Mouse (Mus musculus) neural tube, embryonic 12.5 days (tissue): ENCODE measurements around the gene Tada3. TPM values are rescaled to one million over a fixed set of nuclear protein-coding genes. Genes with fewer than 3 reads are reported as not detected.

Source experiments
- ATAC-seq: fragments of 200-750 bp; cut with Nextera tagmentation; 2 replicates; pipeline ENCODE4 v1.8.0; 2017; ENCODE audit warnings: low read depth, mild to moderate bottlenecking, moderate TSS enrichment, moderate library complexity; ENCODE audit not compliant: low FRiP score
- H3K27ac ChIP-seq: fragments of 300-500 bp; sonication (generic); 2 replicates; pipeline ENCODE4 v1.5.1; 2016
- H3K27me3 ChIP-seq: fragments of 300-500 bp; sonication (generic); replicated peaks from 2 replicates; pipeline ENCODE4 v1.6.1; 2016; ENCODE audit warnings: mild to moderate bottlenecking
- H3K36me3 ChIP-seq: fragments of 300-500 bp; sonication (generic); 2 replicates; pipeline ENCODE4 v1.6.1; 2016; ENCODE audit warnings: mild to moderate bottlenecking
- H3K4me1 ChIP-seq: fragments of 300-500 bp; sonication (generic); 2 replicates; pipeline ENCODE4 v1.6.1; 2016
- H3K4me2 ChIP-seq: fragments of 300-500 bp; sonication (generic); replicated peaks from 2 replicates; pipeline ENCODE4 v1.6.1; 2016; ENCODE audit warnings: mild to moderate bottlenecking
- H3K4me3 ChIP-seq: fragments of 300-500 bp; sonication (generic); 2 replicates; pipeline ENCODE4 v1.5.1; 2016
- H3K9ac ChIP-seq: fragments of 300-500 bp; sonication (generic); 2 replicates; pipeline ENCODE4 v1.6.1; 2016; ENCODE audit warnings: mild to moderate bottlenecking
- H3K9me3 ChIP-seq: fragments of 300-500 bp; sonication (generic); 2 replicates; pipeline ENCODE4 v1.6.1; 2016; ENCODE audit warnings: mild to moderate bottlenecking
- WGBS: fragments of 180-500 bp; shearing (Covaris S2); methylation state at CpG from one replicate; pipeline ENCODE4 v1.1.7; 2016; 5-methylcytosine and 5-hydroxymethylcytosine counted together
- polyA plus RNA-seq: library from polyadenylated mRNA; unstranded; fragments of >200 nt; fragmentation: Nextera tagmentation; extraction: Ambion mirVana; gene quantifications from 2 replicates; pipeline ENCODE4 v1.2.1, GENCODE M21; 2016

Gene Tada3
- polyA plus RNA-seq, 1 experiment from 2014 or later = 62.4 TPM

- H3K4me1 ChIP-seq = no peaks in the 10 kb centered on the region
- ATAC-seq = no peak
- H3K9me3 ChIP-seq = no peaks in the 10 kb centered on the region
- no peak overlapping the region for H3K9ac ChIP-seq
- H3K4me2 ChIP-seq = no peak overlapping the region
- WGBS = 73% methylated on average over 4 of the region's 4 CpGs
- H3K27ac ChIP-seq = no peak overlapping the region
- H3K36me3 ChIP-seq = peaks cover 5% of the 10 kb centered on the region; the same call in 1 of the 2 replicates
- no peaks in the 10 kb centered on the region for H3K27me3 ChIP-seq
- H3K4me3 ChIP-seq = no peak overlapping the region
Measured at GRCm38 (mm10) chr6:113361476-113361875, 16.2 kb downstream of the Tada3 start.

DNA sequence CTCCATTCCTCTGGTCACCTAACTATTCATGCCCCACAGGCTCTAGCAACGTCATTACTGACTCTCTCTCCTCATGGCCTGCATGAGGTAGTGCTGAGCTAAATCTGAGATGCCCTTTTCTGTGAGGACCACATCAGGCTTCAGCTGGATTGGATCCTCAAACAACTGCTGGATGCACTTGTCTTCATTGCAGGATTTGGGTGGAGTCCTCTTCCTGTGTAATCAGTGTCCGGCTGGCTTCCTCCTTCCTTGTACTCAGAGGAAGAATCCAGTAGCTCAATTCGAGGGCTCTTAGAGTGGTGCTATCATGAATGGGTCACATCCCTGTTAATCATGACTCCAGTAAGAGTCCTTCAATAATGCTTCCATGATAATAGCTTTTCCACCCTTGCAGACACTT is 24.0 kb downstream of the Tada3 start:
- whole genome bisulfite sequencing = 78% methylated on average over 3 of the region's 3 CpGs
- ATAC-seq = no peak

DNA sequence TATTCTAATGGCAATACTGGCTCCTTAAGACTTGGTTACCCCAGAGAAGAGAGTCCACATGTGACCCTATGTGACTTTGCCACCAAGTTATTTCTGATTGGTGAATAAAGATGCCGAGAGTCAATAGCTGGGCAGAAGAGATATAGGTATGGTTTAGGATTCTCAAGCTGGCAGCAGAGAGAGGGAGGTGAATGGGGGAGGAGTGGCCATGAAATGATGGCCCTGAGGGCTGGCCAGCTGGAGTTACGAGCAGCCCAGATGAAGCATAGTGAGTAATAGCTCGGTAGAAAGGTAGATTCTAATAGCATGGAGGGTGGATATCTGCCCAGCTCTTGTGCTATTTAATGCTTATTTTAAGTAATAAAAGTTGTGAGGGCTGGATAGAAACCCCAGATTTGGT is 24.9 kb downstream of the Tada3 start:
- H3K27ac ChIP-seq = no peak overlapping the region
- 71% methylated on average over 3 of the region's 3 CpGs for whole genome bisulfite sequencing
- ATAC-seq = no peak

More for the DNA sequence above, 24.0 kb downstream of the Tada3 start:
- Histone ChIP-seq H3K4me3 (no peak overlapping the region), H3K9me3 (no peaks in the 10 kb centered on the region), H3K4me1 (no peaks in the 10 kb centered on the region), H3K36me3 (no peaks in the 10 kb centered on the region), H3K27me3 (no peaks in the 10 kb centered on the region), H3K9ac (no peak overlapping the region), H3K4me2 (no peak overlapping the region), H3K27ac (no peak overlapping the region)

GRCm38 (mm10) chr6:113351653-113352052 is 26.0 kb downstream of the Tada3 start:
- Histone ChIP-seq H3K4me1 (no peaks in the 10 kb centered on the region), H3K27me3 (no peaks in the 10 kb centered on the region), H3K27ac (no peak overlapping the region), H3K4me3 (no peak overlapping the region), H3K36me3 (no peaks in the 10 kb centered on the region), H3K9ac (no peak overlapping the region), H3K4me2 (no peak overlapping the region), H3K9me3 (no peaks in the 10 kb centered on the region)
- 69% methylated on average over 10 of the region's 10 CpGs for WGBS
- no peak for ATAC-seq

More for the DNA sequence above, 24.9 kb downstream of the Tada3 start:
- no peaks in the 10 kb centered on the region for H3K4me1 ChIP-seq
- H3K4me3 ChIP-seq = no peak overlapping the region
- H3K27me3 ChIP-seq = no peaks in the 10 kb centered on the region
- H3K9me3 ChIP-seq = no peaks in the 10 kb centered on the region
- H3K36me3 ChIP-seq = no peaks in the 10 kb centered on the region
- H3K4me2 ChIP-seq = no peak overlapping the region
- no peak overlapping the region for H3K9ac ChIP-seq

- WGBS = 86% methylated on average over 1 of the region's 1 CpGs
Measured at GRCm38 (mm10) chr6:113351161-113351560, 26.5 kb downstream of the Tada3 start.

GRCm38 (mm10) chr6:113350538-113350937 is 27.1 kb downstream of the Tada3 start:
- no peaks in the 10 kb centered on the region for H3K9me3 ChIP-seq

More at GRCm38 (mm10) chr6:113351161-113351560, 26.5 kb downstream of the Tada3 start:
- no peak overlapping the region for H3K4me3 ChIP-seq
- no peak overlapping the region for H3K27ac ChIP-seq
- H3K4me1 ChIP-seq = no peaks in the 10 kb centered on the region
- no peaks in the 10 kb centered on the region for H3K27me3 ChIP-seq
- H3K9me3 ChIP-seq = no peaks in the 10 kb centered on the region
- no peak overlapping the region for H3K4me2 ChIP-seq
- ATAC-seq = no peak
- no peaks in the 10 kb centered on the region for H3K36me3 ChIP-seq
- H3K9ac ChIP-seq = no peak overlapping the region

GRCm38 (mm10) chr6:113346897-113347296 is 30.8 kb downstream of the Tada3 start:
- Histone ChIP-seq H3K27me3 (no peaks in the 10 kb centered on the region), H3K4me1 (peaks cover 17% of the 10 kb centered on the region), H3K4me3 (no peak overlapping the region), H3K9ac (no peak overlapping the region), H3K9me3 (no peaks in the 10 kb centered on the region), H3K4me2 (no peak overlapping the region), H3K36me3 (no peaks in the 10 kb centered on the region), H3K27ac (no peak overlapping the region)
- 81% methylated on average over 4 of the region's 4 CpGs for WGBS
- no peak for ATAC-seq

More at GRCm38 (mm10) chr6:113350538-113350937, 27.1 kb downstream of the Tada3 start:
- H3K4me3 ChIP-seq = no peak overlapping the region
- H3K4me1 ChIP-seq = no peaks in the 10 kb centered on the region
- H3K36me3 ChIP-seq = no peaks in the 10 kb centered on the region
- ATAC-seq = no peak
- no peaks in the 10 kb centered on the region for H3K27me3 ChIP-seq
- H3K4me2 ChIP-seq = no peak overlapping the region
- no peak overlapping the region for H3K9ac ChIP-seq
- no peak overlapping the region for H3K27ac ChIP-seq

DNA sequence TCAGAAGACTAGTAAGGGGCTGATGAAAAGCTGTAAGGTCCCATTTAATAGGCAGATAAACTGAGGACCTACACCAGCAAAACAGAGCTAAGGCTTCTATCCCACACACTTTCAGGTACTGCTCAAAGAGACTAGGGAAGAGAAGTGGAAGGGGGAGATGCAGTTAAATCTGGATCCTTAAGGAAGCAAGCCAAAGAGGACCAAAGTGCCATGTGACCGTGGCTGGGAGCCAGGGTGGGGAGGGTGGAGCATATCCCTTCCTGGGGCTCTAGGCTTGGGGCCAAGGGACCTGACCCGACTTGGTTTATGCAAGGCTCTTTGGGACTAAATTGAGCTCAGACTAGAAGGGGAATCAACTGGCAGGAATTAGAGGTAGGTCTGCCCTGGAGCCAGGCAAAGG is 33.4 kb downstream of the Tada3 start:
- H3K36me3 ChIP-seq = peaks cover 8% of the 10 kb centered on the region; the same call in 1 of the 2 replicates
- peaks cover 17% of the 10 kb centered on the region for H3K4me1 ChIP-seq
- 0 out of 2 replicates have a peak, but pooled peaks have one; percentile 13 for ATAC-seq
- no peaks in the 10 kb centered on the region for H3K9me3 ChIP-seq
- H3K4me3 ChIP-seq = no peak overlapping the region
- WGBS = 65% methylated on average over 2 of the region's 2 CpGs
- H3K9ac ChIP-seq = no peak overlapping the region
- H3K27me3 ChIP-seq = no peaks in the 10 kb centered on the region
- H3K4me2 ChIP-seq = peak overlapping the region; percentile 72; the same call in 1 of the 2 replicates
- H3K27ac ChIP-seq = no peak overlapping the region

GRCm38 (mm10) chr6:113343177-113344092 is 34.2 kb downstream of the Tada3 start, which contains the start of gene Camk1:
Camk1 (minus strand) TSS chr6:113343984.
- Histone ChIP-seq H3K27me3 (no peaks in the 10 kb centered on the region), H3K4me2 (peak within 1 kb of the TSS; percentile 72), H3K27ac (no peak within 1 kb of the TSS), H3K36me3 (peaks cover 17% of the 10 kb centered on the region; the same call in 1 of the 2 replicates), H3K4me3 (peak within 1 kb of the TSS; percentile 51), H3K4me1 (peaks cover 17% of the 10 kb centered on the region), H3K9me3 (no peaks in the 10 kb centered on the region), H3K9ac (peak within 1 kb of the TSS; percentile 73)
- peak; percentile 83 for ATAC-seq
- WGBS = 17% methylated on average over 32 of the region's 32 CpGs

DNA sequence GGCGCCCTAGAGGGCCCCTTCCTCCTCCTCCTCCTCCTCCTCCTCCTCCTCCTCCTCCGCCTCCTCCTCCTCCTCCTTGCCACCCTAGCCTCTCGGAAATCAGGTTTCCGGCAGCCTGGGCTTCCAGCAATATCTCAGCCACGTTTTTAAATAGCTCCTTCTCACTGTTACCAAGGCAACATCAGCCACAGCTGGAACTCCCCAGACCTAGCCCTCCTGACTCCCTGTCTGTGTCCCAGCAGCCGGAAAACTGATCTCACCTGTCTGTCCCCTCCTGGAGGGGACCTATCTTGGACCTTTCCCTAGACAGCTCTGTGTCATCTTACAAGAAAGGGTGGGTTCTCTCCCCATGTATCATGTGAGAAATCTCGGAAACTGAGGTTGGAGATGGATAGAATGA is 35.4 kb downstream of the Tada3 start:
- peak overlapping the region; percentile 72 for H3K4me2 ChIP-seq
- H3K4me3 ChIP-seq = peak overlapping the region; percentile 0; the same call in 1 of the 2 replicates

DNA sequence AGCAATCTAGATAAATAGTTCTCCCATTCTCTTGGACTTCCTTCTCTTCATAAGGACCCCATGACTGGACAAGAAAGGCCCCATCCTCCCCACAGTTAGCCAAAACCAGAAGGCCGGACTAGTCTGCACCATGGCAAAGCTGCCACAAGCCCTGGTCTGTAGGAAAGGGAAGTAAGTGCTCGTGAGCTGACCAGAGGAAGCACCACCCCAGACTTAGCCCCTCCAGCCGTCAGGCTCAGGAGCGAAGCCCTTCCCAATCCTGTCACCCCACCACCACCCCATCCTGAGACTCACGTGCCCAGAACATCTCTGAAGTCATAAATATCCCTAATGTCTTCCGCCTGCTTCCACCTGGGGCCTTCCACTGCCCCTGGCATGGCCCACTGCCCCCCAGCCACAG is 36.1 kb downstream of the Tada3 start:
- peaks cover 17% of the 10 kb centered on the region for H3K4me1 ChIP-seq
- H3K36me3 ChIP-seq = peaks cover 31% of the 10 kb centered on the region
- H3K4me2 ChIP-seq = peak overlapping the region; percentile 72; the same call in 1 of the 2 replicates
- H3K9me3 ChIP-seq = no peaks in the 10 kb centered on the region
- no peaks in the 10 kb centered on the region for H3K27me3 ChIP-seq
- no peak overlapping the region for H3K27ac ChIP-seq
- H3K4me3 ChIP-seq = no peak overlapping the region
- no peak overlapping the region for H3K9ac ChIP-seq
- WGBS = 82% methylated on average over 6 of the region's 6 CpGs
- no peak for ATAC-seq

More for the DNA sequence above, 35.4 kb downstream of the Tada3 start:
- Histone ChIP-seq H3K9ac (no peak overlapping the region), H3K9me3 (no peaks in the 10 kb centered on the region), H3K36me3 (peaks cover 28% of the 10 kb centered on the region), H3K27ac (no peak overlapping the region), H3K27me3 (no peaks in the 10 kb centered on the region), H3K4me1 (peaks cover 17% of the 10 kb centered on the region)
- ATAC-seq = no peak
- 47% methylated on average over 6 of the region's 7 CpGs for WGBS

DNA sequence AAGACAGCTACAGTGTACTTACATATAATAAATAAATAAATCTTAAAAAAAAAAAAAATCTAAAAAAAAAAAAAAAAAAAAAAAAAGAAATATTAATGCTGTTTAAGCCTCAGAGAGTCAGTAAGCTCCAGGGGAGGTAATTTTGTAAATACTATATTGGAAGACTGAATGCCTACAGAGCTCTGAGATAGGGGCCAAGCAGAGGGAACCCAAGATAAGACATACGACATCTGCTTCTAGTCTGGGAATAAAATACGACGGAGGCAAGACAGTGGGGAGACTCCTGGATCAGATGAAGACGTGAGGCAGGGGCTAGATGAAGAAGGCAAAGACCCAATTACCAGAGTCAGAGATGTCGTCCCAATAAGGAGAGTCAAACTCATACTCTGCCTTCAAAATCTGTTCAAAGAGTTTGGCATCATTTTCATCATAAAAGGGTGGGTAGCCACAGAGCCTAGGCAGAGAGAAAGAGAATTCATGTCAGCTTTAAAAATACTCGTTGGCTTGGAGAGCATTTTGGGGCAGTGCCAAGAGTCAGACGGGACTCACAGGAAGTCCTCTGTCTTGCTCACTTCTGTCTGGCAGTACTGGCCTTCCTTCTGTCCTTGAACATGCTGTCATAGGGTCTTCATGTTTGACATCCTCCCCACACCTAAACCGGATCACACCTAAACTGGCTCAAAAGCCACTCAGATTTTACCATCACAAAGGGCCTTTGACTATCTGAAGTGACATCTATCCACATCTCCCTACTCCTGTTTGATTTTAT is 40.6 kb downstream of the Tada3 start:
- Histone ChIP-seq H3K4me2 (no peak overlapping the region), H3K9ac (no peak overlapping the region), H3K27me3 (no peaks in the 10 kb centered on the region), H3K36me3 (peaks cover 68% of the 10 kb centered on the region), H3K4me1 (peaks cover 2% of the 10 kb centered on the region; the same call in 1 of the 2 replicates), H3K27ac (no peak overlapping the region), H3K4me3 (no peak overlapping the region), H3K9me3 (no peaks in the 10 kb centered on the region)
- WGBS = 82% methylated on average over 8 of the region's 8 CpGs
- no peak for ATAC-seq
